Mouse (Mus musculus): ENCODE data around the gene U2surp.
"Not testable (repeated sequence)": the region's sequence is repeated elsewhere in the genome, so short reads cannot be mapped to it uniquely, and the experiment has no call there.

Gene U2surp

GRCm38 (mm10) chr9:95469011-95469576 lies 42.7 kb downstream of the U2surp start:
- CTCF ChIA-PET, result not testable (repeated sequence)

- CTCF ChIA-PET, result no interaction called here
Observed at GRCm38 (mm10) chr9:95464028-95464427, 47.8 kb downstream of the U2surp start.

GRCm38 (mm10) chr9:95451931-95452330 lies 59.9 kb downstream of the U2surp start:
- CTCF ChIA-PET, result no interaction called here

GRCm38 (mm10) chr9:95450586-95450985 lies 61.2 kb downstream of the U2surp start:
- CTCF ChIA-PET, result no interaction called here

- CTCF ChIA-PET, result no interaction called here
Observed at GRCm38 (mm10) chr9:95442321-95442731, 69.5 kb downstream of the U2surp start.

- CTCF ChIA-PET, result no interaction called here
Observed at GRCm38 (mm10) chr9:95437883-95438282, 73.9 kb downstream of the U2surp start.

GRCm38 (mm10) chr9:95436294-95436613 lies 75.5 kb downstream of the U2surp start:
- CTCF ChIA-PET, result no interaction called here

GRCm38 (mm10) chr9:95435506-95436293 lies 76.1 kb downstream of the U2surp start:
- CTCF ChIA-PET, result no interaction called here

GRCm38 (mm10) chr9:95428277-95428676 lies 83.5 kb downstream of the U2surp start:
- CTCF ChIA-PET, result no interaction called here

- CTCF ChIA-PET, result no interaction called here
Observed at GRCm38 (mm10) chr9:95413911-95414310, 97.9 kb downstream of the U2surp start.

GRCm38 (mm10) chr9:95412047-95412446 lies 99.7 kb downstream of the U2surp start:
- CTCF ChIA-PET, result no interaction called here

- CTCF ChIA-PET, result no interaction called here
Observed at GRCm38 (mm10) chr9:95407586-95408220, 104.1 kb downstream of the U2surp start.

Measured in spleen, embryonic (tissue).